Mouse (Mus musculus): ENCODE measurements at regions not wholly inside any gene's neighbourhood (a gene's known extent, or its start where the extent isn't known, plus 50 kb on each side); places are given as distances from the start of the nearest gene placed in this dataset.

DNA sequence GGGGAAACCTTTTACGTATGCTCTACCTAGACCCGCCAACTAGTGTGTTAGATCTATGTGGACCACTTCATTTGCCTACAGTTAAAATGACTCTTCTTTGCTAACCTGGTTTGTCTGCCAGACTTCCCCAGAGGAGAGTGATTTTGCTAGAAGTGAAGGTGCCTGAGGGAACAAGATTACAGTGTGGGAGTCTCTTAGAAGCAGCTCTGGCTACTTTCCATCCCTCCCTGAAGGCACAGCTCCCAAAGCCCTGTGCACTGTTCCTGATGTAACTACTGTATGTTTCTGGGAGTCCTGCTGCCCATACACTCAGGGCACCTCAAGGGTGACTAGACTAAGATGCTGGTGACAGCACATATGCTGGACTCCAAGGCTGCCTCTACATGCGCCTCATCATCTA lies 144.5 kb upstream of the Tnp1 start:
- ATAC-seq (ENCODE audit: borderline replicate concordance, extremely low read depth, low FRiP score, low TSS enrichment), result no peak
- Histone ChIP-seq H3K4me2 (no peak overlapping the region), H3K27ac (no peak overlapping the region), H3K9ac (no peak overlapping the region), H3K9me3 (no peaks in the 10 kb centered on the region), H3K36me3 (no peaks in the 10 kb centered on the region), H3K27me3 (no peaks in the 10 kb centered on the region), H3K4me3 (no peak overlapping the region), H3K4me1 (0 out of 2 replicates have a peak, but pooled peaks cover 5% of the 10 kb centered on the region)
- WGBS, result 93% methylated on average over 3 of the region's 3 CpGs

DNA sequence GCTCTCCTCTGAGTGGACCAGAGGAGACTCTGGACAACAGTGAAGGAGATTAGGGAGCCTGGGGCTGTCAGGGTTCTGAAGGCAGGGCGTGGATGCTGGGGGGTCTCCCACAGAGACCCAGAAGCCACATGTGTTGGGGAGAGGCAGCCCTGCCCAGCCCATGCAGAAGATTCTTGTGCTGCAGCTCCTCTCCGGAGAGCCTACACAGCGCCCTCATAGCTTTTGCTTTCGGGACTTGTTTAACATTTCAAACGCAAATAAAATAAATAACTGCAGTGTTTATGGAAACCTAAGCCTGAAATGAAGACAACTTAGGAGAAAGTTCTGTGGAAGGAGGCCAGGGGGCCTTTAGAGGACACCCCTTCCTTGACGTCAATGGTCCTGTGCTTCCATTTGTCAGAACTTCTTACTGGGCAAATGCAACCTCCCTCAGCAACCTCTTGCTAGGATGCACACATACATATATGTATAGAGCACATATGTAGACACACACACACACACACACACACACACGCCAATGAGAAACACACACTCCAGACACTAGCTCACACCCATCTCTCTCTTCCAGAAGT lies 143.8 kb upstream of the Tnp1 start:
- Histone ChIP-seq H3K27me3 (no peaks in the 10 kb centered on the region), H3K27ac (no peak overlapping the region), H3K9me3 (no peaks in the 10 kb centered on the region), H3K36me3 (no peaks in the 10 kb centered on the region), H3K9ac (no peak overlapping the region), H3K4me2 (no peak overlapping the region), H3K4me3 (no peak overlapping the region), H3K4me1 (0 out of 2 replicates have a peak, but pooled peaks cover 5% of the 10 kb centered on the region)
- WGBS, result 57% methylated on average over 7 of the region's 7 CpGs
- no peak; the same call in 1 of the 2 replicates for ATAC-seq (ENCODE audit: borderline replicate concordance, extremely low read depth, low FRiP score, low TSS enrichment)

DNA sequence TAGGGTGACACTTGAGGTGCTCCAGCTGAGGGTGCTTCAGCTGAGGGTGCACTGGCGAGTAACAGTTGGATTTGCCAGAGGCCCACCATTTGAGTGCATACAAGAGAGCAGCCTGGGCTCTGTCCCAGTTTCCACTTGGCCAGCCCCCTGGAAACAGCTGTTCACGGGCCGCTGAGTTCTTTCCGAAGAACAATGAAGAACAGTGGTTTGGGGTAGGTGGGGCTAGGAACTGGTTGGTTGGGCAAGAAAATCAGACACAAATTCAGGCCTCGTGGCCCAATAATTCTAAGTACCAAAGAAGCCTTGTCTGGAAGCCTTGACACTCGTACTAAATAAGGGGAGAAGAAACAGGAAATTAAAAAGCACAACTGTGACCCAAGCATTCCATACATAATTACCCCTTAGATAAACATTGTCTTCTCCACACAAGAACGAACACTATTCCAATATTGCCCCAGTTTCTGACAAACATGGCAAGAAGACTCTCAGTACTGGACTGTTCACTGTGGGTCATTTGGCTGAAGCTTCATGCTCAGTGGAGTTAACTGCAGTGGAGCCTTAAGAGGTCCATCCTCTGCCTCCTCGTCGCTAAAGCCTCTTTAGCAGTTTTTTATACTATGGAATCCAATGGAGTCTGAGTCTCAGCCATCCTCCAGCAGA lies 137.9 kb upstream of the Tnp1 start:
- Histone ChIP-seq H3K4me1 (peaks cover 10% of the 10 kb centered on the region), H3K4me2 (no peak overlapping the region), H3K36me3 (no peaks in the 10 kb centered on the region), H3K4me3 (no peak overlapping the region), H3K9me3 (no peaks in the 10 kb centered on the region), H3K27ac (0 out of 2 replicates have a peak overlapping the region, but pooled peaks have one; percentile 12), H3K9ac (no peak overlapping the region), H3K27me3 (no peaks in the 10 kb centered on the region)
- WGBS, result 28% methylated on average over 9 of the region's 9 CpGs
- peak; percentile 74 for ATAC-seq (ENCODE audit: borderline replicate concordance, extremely low read depth, low FRiP score, low TSS enrichment)

DNA sequence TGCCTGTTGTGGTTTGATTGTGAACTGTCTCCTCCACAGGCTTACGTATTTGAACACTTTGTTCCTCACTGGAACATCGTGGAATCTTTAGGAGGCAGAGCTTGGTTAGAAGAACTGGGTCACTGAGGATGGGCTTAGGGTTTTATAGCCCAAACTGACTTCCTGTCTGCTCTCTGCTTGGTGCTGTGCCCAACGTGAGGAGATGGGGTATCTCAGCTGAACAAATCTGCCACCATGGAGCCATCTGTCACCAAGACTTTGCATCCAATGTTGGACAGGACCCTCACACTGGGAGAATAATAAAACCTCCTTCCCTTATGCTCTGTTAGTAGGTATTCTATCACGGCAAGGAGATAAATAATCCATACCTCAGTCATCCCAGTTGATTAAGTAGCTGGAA lies 134.2 kb upstream of the Tnp1 start:
- no peak for ATAC-seq (ENCODE audit: borderline replicate concordance, extremely low read depth, low FRiP score, low TSS enrichment)
- WGBS, result 88% methylated on average over 4 of the region's 4 CpGs

DNA sequence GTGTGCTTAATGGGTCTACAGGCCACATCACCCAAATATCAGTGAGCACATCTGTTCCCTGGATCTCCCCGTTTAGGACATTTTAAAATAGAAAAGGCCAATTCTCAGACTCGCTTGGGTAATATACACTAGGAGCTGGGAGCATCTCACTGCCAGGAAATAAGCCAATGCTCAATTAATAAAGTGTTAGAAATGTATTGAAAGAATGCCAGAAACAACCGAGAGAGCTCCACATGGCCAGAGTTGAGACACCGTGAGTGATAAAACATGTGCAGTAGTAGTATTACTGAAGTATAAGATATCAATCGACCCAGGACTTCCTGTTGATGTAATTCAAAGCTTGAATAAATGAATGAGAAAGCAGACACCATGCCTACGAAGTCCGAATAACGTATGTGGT lies 127.1 kb upstream of the Tnp1 start:
- Histone ChIP-seq H3K36me3 (no peaks in the 10 kb centered on the region), H3K4me3 (no peak overlapping the region), H3K9ac (no peak overlapping the region), H3K9me3 (no peaks in the 10 kb centered on the region), H3K27me3 (no peaks in the 10 kb centered on the region), H3K27ac (no peak overlapping the region), H3K4me2 (no peak overlapping the region), H3K4me1 (peaks cover 9% of the 10 kb centered on the region)
- ATAC-seq (ENCODE audit: borderline replicate concordance, extremely low read depth, low FRiP score, low TSS enrichment), result peak; percentile 57; the same call in 1 of the 2 replicates
- WGBS, result 48% methylated on average over 8 of the region's 8 CpGs

More for the DNA sequence above, 134.2 kb upstream of the Tnp1 start:
- Histone ChIP-seq H3K9me3 (no peaks in the 10 kb centered on the region), H3K27ac (no peak overlapping the region), H3K4me3 (no peak overlapping the region), H3K36me3 (no peaks in the 10 kb centered on the region), H3K4me1 (peaks cover 10% of the 10 kb centered on the region), H3K4me2 (no peak overlapping the region), H3K9ac (no peak overlapping the region), H3K27me3 (no peaks in the 10 kb centered on the region)

GRCm38 (mm10) chr1:73140557-73141345 lies 125.0 kb upstream of the Tnp1 start:
- ATAC-seq (ENCODE audit: borderline replicate concordance, extremely low read depth, low FRiP score, low TSS enrichment), result peak; percentile 73; the same call in 1 of the 2 replicates
- no peak overlapping the region for H3K9ac ChIP-seq
- H3K4me1 ChIP-seq, result peaks cover 9% of the 10 kb centered on the region
- H3K27ac ChIP-seq, result no peak overlapping the region
- H3K27me3 ChIP-seq, result no peaks in the 10 kb centered on the region
- H3K36me3 ChIP-seq, result no peaks in the 10 kb centered on the region
- WGBS, result 46% methylated on average over 7 of the region's 7 CpGs
- H3K4me2 ChIP-seq, result no peak overlapping the region
- H3K9me3 ChIP-seq, result no peaks in the 10 kb centered on the region
- H3K4me3 ChIP-seq, result no peak overlapping the region

GRCm38 (mm10) chr1:73130215-73130861 lies 114.6 kb upstream of the Tnp1 start:
- Histone ChIP-seq H3K27ac (no peak overlapping the region), H3K4me1 (no peaks in the 10 kb centered on the region), H3K9ac (no peak overlapping the region), H3K4me3 (no peak overlapping the region), H3K9me3 (no peaks in the 10 kb centered on the region), H3K36me3 (no peaks in the 10 kb centered on the region), H3K27me3 (no peaks in the 10 kb centered on the region), H3K4me2 (no peak overlapping the region)
- ATAC-seq (ENCODE audit: borderline replicate concordance, extremely low read depth, low FRiP score, low TSS enrichment), result no peak
- 89% methylated on average over 4 of the region's 4 CpGs for WGBS

DNA sequence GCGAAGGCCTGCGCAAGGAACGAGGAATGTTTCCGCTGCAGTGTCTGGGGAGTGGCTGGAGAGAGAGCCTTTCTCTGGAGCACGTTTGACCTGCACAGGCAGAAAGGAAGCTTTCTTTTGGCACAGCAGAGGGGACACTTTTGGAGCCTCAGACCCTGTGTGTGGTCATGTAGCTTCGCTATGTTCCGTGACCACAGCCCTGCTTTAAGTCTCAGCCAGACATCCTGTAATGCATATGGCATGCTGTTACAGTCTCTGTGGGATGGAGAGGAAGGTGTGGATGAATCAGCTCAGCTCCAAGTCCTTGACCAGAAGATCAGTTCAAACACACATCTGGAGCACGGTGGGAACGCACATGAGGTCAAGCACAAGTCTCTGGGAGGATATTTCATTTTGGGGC lies 107.3 kb upstream of the Tnp1 start:
- Histone ChIP-seq H3K27me3 (no peaks in the 10 kb centered on the region), H3K27ac (no peak overlapping the region), H3K9ac (no peak overlapping the region), H3K9me3 (no peaks in the 10 kb centered on the region), H3K4me2 (no peak overlapping the region), H3K4me1 (no peaks in the 10 kb centered on the region), H3K36me3 (no peaks in the 10 kb centered on the region), H3K4me3 (no peak overlapping the region)
- ATAC-seq (ENCODE audit: borderline replicate concordance, extremely low read depth, low FRiP score, low TSS enrichment), result no peak
- 71% methylated on average over 9 of the region's 9 CpGs for WGBS

DNA sequence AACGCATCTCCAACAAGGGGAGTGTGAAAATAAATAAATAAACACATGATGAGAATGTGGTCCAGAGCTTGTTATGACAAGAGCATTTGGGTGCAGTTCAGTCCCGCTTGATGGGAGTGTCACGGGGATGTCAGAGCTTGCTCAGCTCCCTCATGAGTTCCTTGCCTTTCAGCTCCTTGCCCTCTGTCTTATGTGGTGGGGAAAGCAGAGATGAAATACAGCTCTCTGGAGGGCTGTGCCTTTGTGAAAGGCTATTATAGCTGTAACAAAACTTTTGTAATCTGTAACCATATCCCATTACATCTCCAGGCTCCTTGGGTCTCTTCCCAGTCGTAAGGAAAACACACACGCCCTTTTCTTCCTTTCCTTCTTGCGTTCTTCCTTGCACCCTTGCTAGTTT lies 103.0 kb upstream of the Tnp1 start:
- WGBS, result 62% methylated on average over 6 of the region's 6 CpGs
- Histone ChIP-seq H3K4me3 (no peak overlapping the region), H3K27ac (no peak overlapping the region), H3K27me3 (no peaks in the 10 kb centered on the region), H3K4me2 (no peak overlapping the region), H3K9me3 (no peaks in the 10 kb centered on the region), H3K9ac (no peak overlapping the region), H3K36me3 (no peaks in the 10 kb centered on the region), H3K4me1 (no peaks in the 10 kb centered on the region)
- ATAC-seq (ENCODE audit: borderline replicate concordance, extremely low read depth, low FRiP score, low TSS enrichment), result no peak

- H3K4me3 ChIP-seq, result no peak overlapping the region
- H3K9ac ChIP-seq, result no peak overlapping the region
- 0 out of 2 replicates have a peak, but pooled peaks have one; percentile 39 for ATAC-seq (ENCODE audit: borderline replicate concordance, extremely low read depth, low FRiP score, low TSS enrichment)
- no peaks in the 10 kb centered on the region for H3K27me3 ChIP-seq
- no peaks in the 10 kb centered on the region for H3K9me3 ChIP-seq
- H3K4me2 ChIP-seq, result no peak overlapping the region
- no peaks in the 10 kb centered on the region for H3K4me1 ChIP-seq
- H3K27ac ChIP-seq, result no peak overlapping the region
- 12% methylated on average over 2 of the region's 2 CpGs for WGBS
- H3K36me3 ChIP-seq, result no peaks in the 10 kb centered on the region
These were observed 100.8 kb upstream of the Tnp1 start for GRCm38 (mm10) chr1:73116526-73116925.

GRCm38 (mm10) chr1:73115854-73116253 lies 100.1 kb upstream of the Tnp1 start:
- no peaks in the 10 kb centered on the region for H3K9me3 ChIP-seq
- H3K36me3 ChIP-seq, result no peaks in the 10 kb centered on the region
- no peak overlapping the region for H3K9ac ChIP-seq
- ATAC-seq (ENCODE audit: borderline replicate concordance, extremely low read depth, low FRiP score, low TSS enrichment), result no peak
- no peaks in the 10 kb centered on the region for H3K4me1 ChIP-seq
- H3K4me3 ChIP-seq, result no peak overlapping the region
- no peak overlapping the region for H3K4me2 ChIP-seq
- WGBS, result 77% methylated on average over 5 of the region's 5 CpGs
- no peak overlapping the region for H3K27ac ChIP-seq
- H3K27me3 ChIP-seq, result no peaks in the 10 kb centered on the region

- no peak for ATAC-seq (ENCODE audit: borderline replicate concordance, extremely low read depth, low FRiP score, low TSS enrichment)
- WGBS, result 63% methylated on average over 6 of the region's 6 CpGs
- Histone ChIP-seq H3K27ac (no peak overlapping the region), H3K4me1 (no peaks in the 10 kb centered on the region), H3K9me3 (no peaks in the 10 kb centered on the region), H3K4me3 (no peak overlapping the region), H3K9ac (no peak overlapping the region), H3K27me3 (no peaks in the 10 kb centered on the region), H3K4me2 (no peak overlapping the region), H3K36me3 (no peaks in the 10 kb centered on the region)
These were observed 97.4 kb upstream of the Tnp1 start for GRCm38 (mm10) chr1:73113137-73113536.
